Mouse (Mus musculus) ES-E14 (cell line): ENCODE measurements at regions not wholly inside any gene's neighbourhood (a gene's known extent, or its start where the extent isn't known, plus 50 kb on each side); places are given as distances from the start of the nearest gene placed in this dataset.

Experiments
- DNase-seq: peaks from one replicate; pipeline ENCODE4 v3.0.0-alpha.2; 2013; ENCODE audit warnings: low read depth, low spot score
- H3K27ac ChIP-seq: 2 replicates; pipeline ENCODE4 v1.5.1; 2012; ENCODE audit warnings: low read depth, mild to moderate bottlenecking, low read length, moderate library complexity, mixed read lengths; ENCODE audit not compliant: poor library complexity, insufficient read depth, severe bottlenecking
- H3K36me3 ChIP-seq: 2 replicates; pipeline ENCODE4 v1.6.1; 2012; ENCODE audit warnings: mild to moderate bottlenecking, low read length, moderate library complexity, mixed read lengths; ENCODE audit not compliant: control insufficient read depth, poor library complexity, insufficient read depth, severe bottlenecking
- H3K4me1 ChIP-seq, 2 experiments: fragments of 150-350 bp in 1 of 2; sonication (generic) in 1 of 2; 2 replicates each; pipeline ENCODE4 v1.6.1; 2012; ENCODE audit warnings: low read length in 2 of 2, mild to moderate bottlenecking in 1 of 2, mixed read lengths in 1 of 2; ENCODE audit not compliant: control insufficient read depth in 2 of 2, insufficient read depth in 2 of 2, poor library complexity in 1 of 2
- H3K4me3 ChIP-seq, 2 experiments: fragments of 150-350 bp in 1 of 2; sonication (generic) in 1 of 2; 2 replicates each; pipeline ENCODE4 v1.5.1; 2012; ENCODE audit warnings: low read length in 2 of 2, low read depth in 1 of 2, mild to moderate bottlenecking in 1 of 2, mixed read lengths in 1 of 2; ENCODE audit not compliant: insufficient read depth in 1 of 2, poor library complexity in 1 of 2, severe bottlenecking in 1 of 2
- H3K9ac ChIP-seq: 2 replicates; pipeline ENCODE4 v1.6.1; 2012; ENCODE audit warnings: low read depth, mild to moderate bottlenecking, low read length, mixed read lengths; ENCODE audit not compliant: poor library complexity, insufficient read depth, severe bottlenecking
- H3K9me3 ChIP-seq: fragments of 150-350 bp; sonication (generic); 2 replicates; pipeline ENCODE4 v1.6.1; 2012; ENCODE audit warnings: low read depth, mild to moderate bottlenecking, low read length; ENCODE audit not compliant: control insufficient read depth, insufficient read depth
- CHD2 ChIP-seq: IDR thresholded peaks from 2 replicates; pipeline ENCODE4 v1.6.1; 2014; ENCODE audit warnings: mild to moderate bottlenecking, low read depth, low read length, inconsistent platforms
- HCFC1 ChIP-seq: IDR thresholded peaks from 2 replicates; pipeline ENCODE4 v1.6.1; 2012; ENCODE audit warnings: low read length, inconsistent platforms, borderline replicate concordance; ENCODE audit not compliant: insufficient read depth
- MAFK ChIP-seq: IDR thresholded peaks from 2 replicates; pipeline ENCODE4 v1.6.1; 2014; ENCODE audit warnings: mild to moderate bottlenecking, low read depth, low read length, inconsistent platforms; ENCODE audit not compliant: insufficient read depth
- ZC3H11A ChIP-seq: IDR thresholded peaks from 2 replicates; pipeline ENCODE4 v1.6.1; 2012; ENCODE audit warnings: low read depth, mild to moderate bottlenecking, inconsistent platforms, low read length, borderline replicate concordance
- ZNF384 ChIP-seq: IDR thresholded peaks from 2 replicates; pipeline ENCODE4 v1.6.1; 2012; ENCODE audit warnings: low read depth, low read length, inconsistent platforms
- in situ Hi-C, 2 experiments: fragments of 600-800 bp; cut with MboI; formaldehyde crosslinking; loops; one replicate each; pipeline ENCODE4 v1.15.1; 2025; ENCODE audit warnings: low sequenced_read_pairs in 2 of 2, inconsistent platforms in 1 of 2; ENCODE audit not compliant: unreplicated experiment in 2 of 2

DNA sequence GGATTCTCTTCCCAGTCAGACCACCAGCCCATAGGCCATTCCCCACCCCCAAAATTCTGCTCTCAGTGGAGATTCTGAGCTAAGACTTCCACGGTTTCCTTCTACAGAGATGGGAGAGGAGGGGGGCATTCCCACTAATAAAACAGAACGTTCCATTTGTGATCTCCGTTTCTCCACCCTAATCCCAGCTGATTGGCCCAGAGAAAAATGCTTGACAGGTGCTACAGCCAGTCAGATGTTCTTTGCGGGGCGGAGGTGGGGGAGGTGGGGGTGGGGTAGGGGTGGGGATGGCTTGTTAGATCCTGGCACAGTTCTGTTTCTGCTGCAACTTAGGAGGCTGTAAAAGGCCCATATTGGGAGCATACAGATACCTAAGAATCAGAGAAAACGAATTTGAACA is 116.9 kb upstream of the Srrm4 start:
- no peak for DNase-seq
- no peak overlapping the region for H3K27ac ChIP-seq
- no peaks in the 10 kb centered on the region for H3K9me3 ChIP-seq
- peaks cover 0 to 8% of the 10 kb centered on the region in 2 experiments; a peak in 3 of 4 replicates for H3K4me1 ChIP-seq
- peak overlapping the region in 1 of 2 experiments; percentile 52; a peak in 2 of 4 replicates for H3K4me3 ChIP-seq
- H3K36me3 ChIP-seq: no peaks in the 10 kb centered on the region
- TF ChIP-seq ZNF384: no peak
- TF ChIP-seq CHD2: peak; percentile 51; the same call in 1 of the 2 replicates
- in situ Hi-C loops: no loop called here
- H3K9ac ChIP-seq: no peak overlapping the region; the same call in 1 of the 2 replicates

DNA sequence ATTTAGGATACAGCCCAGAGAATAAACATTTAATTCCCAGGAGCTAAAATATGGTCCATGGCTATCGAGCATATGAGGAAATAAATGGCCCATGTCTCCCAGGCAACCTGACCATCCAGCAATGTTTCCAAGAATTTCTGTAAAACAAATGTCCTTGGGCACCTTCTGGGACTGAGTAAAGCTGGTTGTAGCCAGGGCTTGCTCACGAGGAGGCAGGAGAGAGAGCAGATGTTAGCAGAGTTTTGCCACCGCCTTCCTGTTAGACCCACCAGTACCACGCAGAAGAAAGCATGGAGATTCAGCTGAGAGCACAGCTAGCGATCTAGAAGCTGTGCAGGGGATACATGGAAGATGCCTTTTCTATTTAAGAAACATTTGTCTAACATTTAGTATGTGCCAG is 70.8 kb upstream of the Srrm4 start:
- TF ChIP-seq CHD2 (no peak), ZC3H11A (no peak), MAFK (no peak), ZNF384 (no peak), HCFC1 (no peak)
- Histone ChIP-seq H3K4me1 (no peaks in the 10 kb centered on the region), H3K9ac (no peak overlapping the region), H3K9me3 (no peaks in the 10 kb centered on the region), H3K36me3 (no peaks in the 10 kb centered on the region), H3K4me3 (no peak overlapping the region), H3K27ac (no peak overlapping the region)
- no peak for DNase-seq
- in situ Hi-C loops: no loop called here

DNA sequence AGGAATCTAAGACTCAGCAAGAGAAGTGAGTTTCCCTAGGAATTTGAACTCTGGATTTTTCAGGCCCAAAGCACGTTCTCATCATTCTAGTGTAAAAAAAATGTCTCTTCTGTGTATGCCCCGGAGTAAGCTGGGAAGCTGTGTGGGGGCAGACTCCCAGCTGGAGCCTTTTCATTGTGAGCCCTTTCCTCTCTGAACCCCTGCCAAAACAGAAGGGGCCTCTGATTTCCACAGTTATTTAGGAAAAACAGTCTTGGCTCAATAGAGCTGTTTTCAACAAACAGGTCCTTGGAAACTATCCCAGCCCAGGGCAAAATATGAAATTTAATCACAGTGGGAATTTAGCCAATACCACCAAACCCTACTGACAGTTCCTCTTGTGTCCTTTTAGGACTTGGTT is 70.2 kb upstream of the Srrm4 start:
- Histone ChIP-seq H3K9ac (no peak overlapping the region), H3K4me1 (no peaks in the 10 kb centered on the region), H3K9me3 (no peaks in the 10 kb centered on the region), H3K27ac (no peak overlapping the region), H3K36me3 (no peaks in the 10 kb centered on the region), H3K4me3 (no peak overlapping the region)
- no peak for DNase-seq
- in situ Hi-C loops: no loop called here
- TF ChIP-seq HCFC1: no peak

DNA sequence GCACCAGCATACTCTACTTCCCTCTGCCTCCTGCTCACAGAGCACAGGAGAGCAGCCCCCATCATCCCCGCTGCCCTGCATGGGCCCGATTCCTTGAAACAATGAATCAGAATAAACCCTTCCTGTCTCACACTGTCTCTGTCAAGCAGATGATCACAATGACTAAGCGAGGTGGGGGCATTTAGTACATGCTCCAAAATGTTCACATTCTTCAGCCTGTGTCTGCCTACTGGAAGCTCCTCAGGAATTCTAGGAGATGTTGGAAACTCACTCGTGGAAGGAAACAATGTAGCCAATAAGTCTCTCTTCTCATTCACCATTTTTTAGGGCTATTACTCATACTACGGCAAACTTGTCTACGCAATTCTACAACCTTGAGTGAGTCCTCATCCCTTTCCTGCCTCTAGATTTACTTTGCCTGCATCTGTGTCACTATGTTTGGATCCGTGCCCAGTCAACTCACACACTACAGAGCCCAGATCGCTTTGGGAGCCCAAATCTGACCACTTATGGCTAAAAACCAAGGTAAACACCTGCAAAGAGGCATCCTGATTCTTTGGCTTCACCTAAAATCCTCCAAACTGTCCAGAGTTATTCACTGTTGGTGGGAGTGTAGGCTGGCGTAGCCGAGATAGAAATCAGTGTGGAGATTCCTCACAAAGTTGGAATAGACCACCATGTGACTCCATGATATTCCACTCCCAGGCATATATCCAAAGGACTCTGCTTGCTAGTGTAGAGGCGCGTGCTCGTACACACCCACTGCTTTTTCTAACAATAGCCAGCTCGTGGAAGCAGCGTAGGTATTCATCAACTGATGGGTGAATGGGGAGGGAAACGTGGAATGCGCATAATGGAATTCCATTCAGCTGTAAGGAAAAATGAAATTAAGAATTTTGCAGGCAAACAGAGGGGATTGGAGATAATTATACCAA is 63.1 kb upstream of the Srrm4 start:
- no peak overlapping the region for H3K27ac ChIP-seq
- TF ChIP-seq ZC3H11A: no peak
- no peak for TF ChIP-seq ZNF384
- no peak for TF ChIP-seq CHD2
- TF ChIP-seq MAFK: no peak
- TF ChIP-seq HCFC1: no peak
- no peaks in the 10 kb centered on the region for H3K4me1 ChIP-seq
- H3K4me3 ChIP-seq: no peak overlapping the region
- H3K9me3 ChIP-seq: no peaks in the 10 kb centered on the region
- in situ Hi-C loops: no loop called here
- no peak overlapping the region for H3K9ac ChIP-seq
- DNase-seq: no peak
- no peaks in the 10 kb centered on the region for H3K36me3 ChIP-seq
